ENCODE assay signal across 8 mouse cellular contexts in genomic region chr6:28215268-28215954, GRCm38 (mm10).
DNase-seq lines count a peak whose midpoint lies in the region; ATAC-seq and TF ChIP-seq lines count a peak whose summit lies in the region.

No protein-coding gene starts in this region.

- H3K4me3 ChIP-seq in heart, embryonic 14.5 days (ENCODE audit: control insufficient read depth in 1 of 2, insufficient read depth in 1 of 2, low read depth in 1 of 2, low read length in 2 of 2) = peak overlapping the region; percentile 59 to 62
- H3K4me3 ChIP-seq in liver, embryonic 14.5 days (ENCODE audit: insufficient read depth in 1 of 2, low read depth in 2 of 2, low read length in 2 of 2) = peak overlapping the region; percentile 75
- H3K4me3 ChIP-seq in neural tube, embryonic 13.5 days = peak overlapping the region; percentile 61

- ATAC-seq in heart, embryonic 14.5 days (ENCODE audit: insufficient number of reproducible peaks, insufficient read depth, low FRiP score, low read depth) = peak; percentile 81
- peak; percentile 98 for ATAC-seq in liver, embryonic 14.5 days (ENCODE audit: insufficient read depth)
- peak; percentile 96 for ATAC-seq in neural tube, embryonic 13.5 days (ENCODE audit: low read depth)

- H3K4me1 ChIP-seq in heart, embryonic 14.5 days (ENCODE audit: control insufficient read depth in 2 of 2, insufficient read depth in 2 of 2, low read length in 2 of 2) = no peaks in the 10 kb centered on the region
- peaks cover 0 to 5% of the 10 kb centered on the region in 2 experiments; a peak in 1 of 4 replicates for H3K4me1 ChIP-seq in liver, embryonic 14.5 days (replicated peaks; ENCODE audit: control insufficient read depth in 2 of 2, insufficient read depth in 2 of 2, low read length in 1 of 2)
- H3K4me1 ChIP-seq in neural tube, embryonic 13.5 days (replicated peaks) = peaks cover 5% of the 10 kb centered on the region

- no peaks in the 10 kb centered on the region for H3K9me3 ChIP-seq in heart, embryonic 14.5 days (ENCODE audit: control insufficient read depth, low read length)
- H3K9me3 ChIP-seq in liver, embryonic 14.5 days (ENCODE audit: control insufficient read depth, low read length) = no peaks in the 10 kb centered on the region
- H3K9me3 ChIP-seq in neural tube, embryonic 13.5 days = no peaks in the 10 kb centered on the region

- H3K9ac ChIP-seq in heart, embryonic 14.5 days (ENCODE audit: low read length) = peak overlapping the region; percentile 79
- peak overlapping the region; percentile 75 for H3K9ac ChIP-seq in liver, embryonic 14.5 days (replicated peaks)
- peak overlapping the region; percentile 81 for H3K9ac ChIP-seq in neural tube, embryonic 13.5 days

- peak; percentile 71 for DNase-seq in CD4-positive, CD25-positive, alpha-beta regulatory T cell, adult 2 months (ENCODE audit: low read depth, low spot score)
- DNase-seq in c-Kit-negative CD71-positive TER-119-positive erythroid progenitor cells, embryonic 14.5 days (ENCODE audit: low read depth, low spot score) = peak; percentile 76
- DNase-seq in fibroblast of lung, adult 2 months (ENCODE audit: low read depth) = peak; percentile 18
- peak; percentile 82 for DNase-seq in kidney, postnatal 14 days
- peak; percentile 62 to 66 (median 65) for DNase-seq in liver, embryonic 14.5 days (ENCODE audit: low read depth in 3 of 3, low spot score in 3 of 3)
- peak; percentile 73 for DNase-seq in testis, postnatal 10 days (ENCODE audit: low spot score)

- peaks cover 13% of the 10 kb centered on the region; the same call in 1 of the 2 replicates for H3K36me3 ChIP-seq in heart, embryonic 14.5 days (ENCODE audit: control insufficient read depth, insufficient read depth, low read length)
- peaks cover 5% of the 10 kb centered on the region; the same call in 1 of the 2 replicates for H3K36me3 ChIP-seq in liver, embryonic 14.5 days (replicated peaks; ENCODE audit: control insufficient read depth, insufficient read depth, low read depth)
- H3K36me3 ChIP-seq in neural tube, embryonic 13.5 days = no peaks in the 10 kb centered on the region

- peak overlapping the region; percentile 88 for H3K4me2 ChIP-seq in heart, embryonic 14.5 days (ENCODE audit: low read length)
- peak overlapping the region; percentile 93 for H3K4me2 ChIP-seq in liver, embryonic 14.5 days (ENCODE audit: low read depth)
- peak overlapping the region; percentile 76 for H3K4me2 ChIP-seq in neural tube, embryonic 13.5 days

- no peak for TF ChIP-seq EP300 in liver, embryonic 14.5 days (IDR thresholded peaks at IDR 0.05; ENCODE audit: low read depth)

- H3K27me3 ChIP-seq in heart, embryonic 14.5 days (ENCODE audit: control insufficient read depth, insufficient read depth, low read length) = no peaks in the 10 kb centered on the region
- no peaks in the 10 kb centered on the region for H3K27me3 ChIP-seq in liver, embryonic 14.5 days (ENCODE audit: control insufficient read depth, insufficient read depth, low read length)
- no peaks in the 10 kb centered on the region for H3K27me3 ChIP-seq in neural tube, embryonic 13.5 days

- H3K27ac ChIP-seq in heart, embryonic 14.5 days (replicated peaks in 1 of 2; ENCODE audit: control insufficient read depth in 1 of 2, insufficient read depth in 1 of 2, low read depth in 2 of 2, low read length in 2 of 2) = no peak overlapping the region
- peak overlapping the region; percentile 62 for H3K27ac ChIP-seq in liver, embryonic 14.5 days
- peak overlapping the region; percentile 78 for H3K27ac ChIP-seq in neural tube, embryonic 13.5 days (replicated peaks)

- under 1% methylated on average over 67 of the region's 87 CpGs for WGBS in heart, embryonic 14.5 days
- WGBS in liver, embryonic 14.5 days (ENCODE audit: insufficient replicate concordance) = under 1% methylated on average over 80 of the region's 87 CpGs
- WGBS in neural tube, embryonic 13.5 days = under 1% methylated on average over 85 of the region's 87 CpGs

- no peak for TF ChIP-seq CTCF in liver, embryonic 14.5 days (IDR thresholded peaks at IDR 0.05; ENCODE audit: low read depth)

Comparison
In these comparisons a context has a peak if more than half of its experiments do, and no peak if none do; other contexts are left out.
1. DNase-seq: peak in every context shown above with its lines; median percentile 82 in kidney, postnatal 14 days; 76 in c-Kit-negative CD71-positive TER-119-positive erythroid progenitor cells, embryonic 14.5 days; 73 in testis, postnatal 10 days; 71 in CD4-positive, CD25-positive, alpha-beta regulatory T cell, adult 2 months; 65 in liver, embryonic 14.5 days; 18 in fibroblast of lung, adult 2 months.
2. H3K27ac ChIP-seq: peak in liver, embryonic 14.5 days (single experiment) and neural tube, embryonic 13.5 days (single experiment); none in heart, embryonic 14.5 days (0 of 2).
3. Peak in every context shown above with its lines, with median percentiles within 50 percentile points of each other: ATAC-seq, H3K4me2 ChIP-seq, H3K4me3 ChIP-seq and H3K9ac ChIP-seq.